Mouse (Mus musculus): Measurements from ENCODE around the gene Ksr2. TPM values are rescaled to one million over a fixed set of nuclear protein-coding genes. Genes with fewer than 3 reads are reported as not detected.
"Not testable (repeated sequence)": the region's sequence is repeated elsewhere in the genome, so short reads cannot be mapped to it uniquely, and the experiment has no call there.

Gene Ksr2
- total and polyA plus RNA-seq, 3 experiments = 0.05 TPM; not detected in 2

DNA sequence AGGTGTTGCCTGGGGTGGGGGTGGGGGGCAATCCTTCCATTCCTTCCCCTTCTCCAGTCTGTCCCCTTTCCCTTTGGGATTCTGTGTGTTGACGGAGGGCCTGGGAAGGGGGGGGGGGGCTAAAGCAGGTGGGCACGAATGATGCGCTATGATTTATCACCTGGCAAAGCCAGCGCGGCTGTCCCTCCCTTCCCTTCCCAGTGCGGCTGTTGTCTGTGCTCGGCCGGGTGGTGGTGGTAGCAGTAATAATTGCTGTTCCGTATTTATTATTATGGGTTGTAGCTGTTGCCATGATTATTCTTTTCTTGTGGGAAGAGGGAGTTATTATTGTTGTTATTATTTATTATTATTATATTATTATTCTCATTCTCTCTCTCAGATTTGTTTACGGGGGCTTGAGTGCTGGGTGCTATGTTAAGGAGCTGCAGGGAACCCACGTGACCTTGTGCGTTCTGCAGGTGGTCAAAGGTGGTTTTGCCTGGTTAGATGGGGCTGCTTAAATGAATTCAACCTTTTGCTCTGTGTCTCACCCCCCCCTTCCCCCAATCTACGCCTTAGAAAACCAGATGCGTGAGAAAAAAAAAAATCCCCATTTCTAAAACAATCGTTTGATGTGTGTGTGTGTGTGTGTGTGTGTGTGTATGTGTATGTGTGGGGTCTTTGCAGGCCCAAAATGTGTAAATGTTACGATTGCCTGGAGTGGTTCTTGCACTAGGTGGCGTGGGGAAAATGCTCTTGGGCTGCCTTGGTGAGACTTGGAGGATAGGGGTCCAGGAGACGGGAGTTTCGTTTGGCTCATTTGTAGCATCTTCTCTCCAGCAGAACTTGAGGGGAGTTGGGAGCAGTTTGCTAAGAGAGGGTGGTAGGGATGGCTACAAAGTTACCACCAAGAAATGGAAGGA, 1.5 kb downstream of the Ksr2 start:
- Histone ChIP-seq H3K36me3 (replicated peaks) (no peaks in the 10 kb centered on the region), H3K9me3 (replicated peaks) (peaks cover 9% of the 10 kb centered on the region), H3K4me3 (ENCODE audit: low read depth, low read length) (no peak overlapping the region), H3K4me1 (ENCODE audit: insufficient read depth, low read depth, low read length) (no peaks in the 10 kb centered on the region), H3K27me3 (ENCODE audit: insufficient read depth, low read length) (no peaks in the 10 kb centered on the region)
- DNase-seq (ENCODE audit: low spot score) (no peak), ATAC-seq (ENCODE audit: extremely low read depth, insufficient number of reproducible peaks, low FRiP score, poor library complexity, severe bottlenecking) (no peak)
- no peak for TF ChIP-seq POLR2AphosphoS5 (IDR thresholded peaks at IDR 0.05; ENCODE audit: insufficient replicate concordance, low read depth, low read length)
- no peak for TF ChIP-seq GATA1 (IDR thresholded peaks at IDR 0.05; ENCODE audit: borderline replicate concordance, low read length)
- no peak for TF ChIP-seq TAL1 (conservative IDR thresholded peaks at IDR 0.05; ENCODE audit: low read depth, low read length)
- no peak for TF ChIP-seq CTCF (IDR thresholded peaks at IDR 0.05; ENCODE audit: low read depth, low read length)
- TF ChIP-seq GATA2 (IDR thresholded peaks at IDR 0.05; ENCODE audit: borderline replicate concordance, low read depth, low read length) = no peak

DNA sequence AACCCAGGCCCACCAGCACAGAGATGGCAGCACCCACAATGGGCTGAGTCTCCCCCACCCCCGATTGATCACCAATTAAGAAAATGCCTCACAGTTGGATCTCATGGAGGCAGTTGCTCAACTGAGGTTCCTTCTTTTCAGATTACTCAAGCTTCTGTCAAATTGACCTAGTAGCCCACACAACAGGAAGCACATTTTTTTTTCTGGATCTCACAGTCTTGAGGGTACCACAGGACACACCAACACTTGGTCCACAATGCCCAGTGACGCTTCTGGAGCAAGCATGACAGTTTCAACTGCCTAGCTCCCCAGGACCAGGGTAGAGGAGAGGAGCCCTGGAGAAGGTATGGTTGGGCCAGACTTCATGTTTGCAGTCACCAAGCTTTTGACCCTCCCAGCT, 3.6 kb downstream of the Ksr2 start:
- ATAC-seq (ENCODE audit: extremely low read depth, insufficient number of reproducible peaks, low FRiP score, poor library complexity, severe bottlenecking) (no peak), DNase-seq (ENCODE audit: low spot score) (no peak)
- no peaks in the 10 kb centered on the region for H3K4me1 ChIP-seq (ENCODE audit: insufficient read depth, low read depth, low read length)
- H3K4me3 ChIP-seq (ENCODE audit: low read depth, low read length) = no peak overlapping the region
- TF ChIP-seq GATA2 (IDR thresholded peaks at IDR 0.05; ENCODE audit: borderline replicate concordance, low read depth, low read length) = no peak
- TF ChIP-seq TAL1 (conservative IDR thresholded peaks at IDR 0.05; ENCODE audit: low read depth, low read length) = no peak
- TF ChIP-seq POLR2AphosphoS5 (IDR thresholded peaks at IDR 0.05; ENCODE audit: insufficient replicate concordance, low read depth, low read length) = no peak
- TF ChIP-seq CTCF (IDR thresholded peaks at IDR 0.05; ENCODE audit: low read depth, low read length) = no peak
- no peak for TF ChIP-seq GATA1 (IDR thresholded peaks at IDR 0.05; ENCODE audit: borderline replicate concordance, low read length)
- H3K9me3 ChIP-seq (replicated peaks) = peaks cover 17% of the 10 kb centered on the region
- H3K36me3 ChIP-seq (replicated peaks) = no peaks in the 10 kb centered on the region
- no peaks in the 10 kb centered on the region for H3K27me3 ChIP-seq (ENCODE audit: insufficient read depth, low read length)

DNA sequence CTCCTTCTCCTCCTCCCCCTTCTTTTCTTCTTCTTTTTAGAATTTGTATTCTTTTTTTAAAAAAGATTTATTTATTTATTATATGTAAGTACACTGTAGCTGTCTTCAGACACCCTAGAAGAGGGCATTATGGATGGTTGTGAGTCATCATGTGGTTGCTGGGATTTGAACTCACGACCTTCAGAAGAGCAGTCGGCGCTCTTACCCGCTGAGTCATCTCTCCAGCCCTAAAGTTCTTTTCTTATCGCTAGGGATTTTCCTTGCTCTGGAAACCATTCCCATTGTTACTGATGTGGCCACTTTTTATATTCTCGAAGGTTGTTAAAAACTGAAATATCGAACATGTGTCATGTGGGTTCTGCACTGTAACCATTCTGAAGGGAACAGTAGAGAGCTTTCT, 19.7 kb downstream of the Ksr2 start:
- not testable (repeated sequence) for H3K4me3 ChIP-seq (ENCODE audit: low read depth, low read length); H3K4me1 ChIP-seq (ENCODE audit: insufficient read depth, low read depth, low read length); ATAC-seq (ENCODE audit: extremely low read depth, insufficient number of reproducible peaks, low FRiP score, poor library complexity, severe bottlenecking); H3K36me3 ChIP-seq (replicated peaks); DNase-seq (ENCODE audit: low spot score); H3K27me3 ChIP-seq (ENCODE audit: insufficient read depth, low read length)
- H3K9me3 ChIP-seq (replicated peaks) = peaks cover 31% of the 10 kb centered on the region

DNA sequence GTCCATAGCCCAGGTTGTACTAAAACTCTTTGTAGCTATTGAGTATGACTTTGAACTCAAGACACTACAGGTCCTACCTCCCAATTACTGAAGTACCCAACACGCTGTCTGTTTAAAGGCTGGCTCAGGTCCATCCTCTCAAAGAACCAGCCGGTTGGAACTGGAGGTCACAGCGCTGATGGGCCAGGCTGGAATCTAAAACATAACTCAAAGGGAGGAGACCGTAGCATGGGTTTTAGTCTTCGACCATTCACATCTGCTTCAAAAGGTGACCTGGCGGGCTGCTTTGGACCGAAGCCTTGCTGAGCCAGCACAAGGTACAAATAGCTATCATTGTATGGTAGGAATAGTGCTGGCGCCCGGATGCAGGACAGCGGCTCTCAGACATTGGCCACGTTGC, 26.5 kb downstream of the Ksr2 start:
- Histone ChIP-seq H3K36me3 (replicated peaks) (no peaks in the 10 kb centered on the region), H3K4me1 (ENCODE audit: insufficient read depth, low read depth, low read length) (no peaks in the 10 kb centered on the region), H3K4me3 (ENCODE audit: low read depth, low read length) (no peak overlapping the region), H3K9me3 (replicated peaks) (peaks cover 63% of the 10 kb centered on the region), H3K27me3 (ENCODE audit: insufficient read depth, low read length) (no peaks in the 10 kb centered on the region)
- ATAC-seq (ENCODE audit: extremely low read depth, insufficient number of reproducible peaks, low FRiP score, poor library complexity, severe bottlenecking) (no peak), DNase-seq (ENCODE audit: low spot score) (no peak)
- no peak for TF ChIP-seq TAL1 (conservative IDR thresholded peaks at IDR 0.05; ENCODE audit: low read depth, low read length)
- no peak for TF ChIP-seq CTCF (IDR thresholded peaks at IDR 0.05; ENCODE audit: low read depth, low read length)
- no peak for TF ChIP-seq GATA1 (IDR thresholded peaks at IDR 0.05; ENCODE audit: borderline replicate concordance, low read length)
- TF ChIP-seq GATA2 (IDR thresholded peaks at IDR 0.05; ENCODE audit: borderline replicate concordance, low read depth, low read length) = no peak
- TF ChIP-seq POLR2AphosphoS5 (IDR thresholded peaks at IDR 0.05; ENCODE audit: insufficient replicate concordance, low read depth, low read length) = no peak

DNA sequence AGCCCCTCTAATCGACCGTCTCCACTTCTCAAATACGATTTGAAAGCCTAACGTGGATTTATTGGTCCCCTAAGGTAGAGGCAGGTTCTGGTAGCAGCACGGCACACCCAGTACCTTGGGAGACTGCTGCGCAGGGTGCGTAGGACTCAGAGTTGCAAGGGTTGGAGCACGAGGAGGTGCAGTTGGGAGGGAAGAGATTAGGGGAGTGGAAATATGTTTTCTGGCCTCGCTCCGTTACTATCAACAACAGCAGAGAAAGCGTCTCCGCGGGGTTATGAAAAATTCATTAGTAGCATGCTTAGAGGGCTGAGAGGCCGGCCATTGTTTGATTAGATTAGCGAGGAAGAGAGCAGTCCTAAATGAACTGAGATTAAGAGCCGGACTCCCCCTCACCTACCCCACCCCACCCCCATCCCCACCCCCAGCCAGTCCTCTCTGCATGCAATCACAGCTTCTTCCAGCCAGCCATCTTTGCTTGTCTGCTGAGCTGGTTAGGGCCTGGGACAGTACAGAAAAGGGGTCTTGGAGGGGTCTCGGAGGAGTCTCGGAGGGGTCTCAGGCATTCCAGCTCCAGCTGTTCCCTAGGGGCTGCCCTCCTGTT, 27.5 kb downstream of the Ksr2 start:
- H3K4me1 ChIP-seq (ENCODE audit: insufficient read depth, low read depth, low read length) = no peaks in the 10 kb centered on the region
- DNase-seq (ENCODE audit: low spot score) (no peak), ATAC-seq (ENCODE audit: extremely low read depth, insufficient number of reproducible peaks, low FRiP score, poor library complexity, severe bottlenecking) (no peak)
- no peaks in the 10 kb centered on the region for H3K27me3 ChIP-seq (ENCODE audit: insufficient read depth, low read length)
- no peak overlapping the region for H3K4me3 ChIP-seq (ENCODE audit: low read depth, low read length)
- peaks cover 64% of the 10 kb centered on the region for H3K9me3 ChIP-seq (replicated peaks)
- H3K36me3 ChIP-seq (replicated peaks) = no peaks in the 10 kb centered on the region
- no peak for TF ChIP-seq GATA1 (IDR thresholded peaks at IDR 0.05; ENCODE audit: borderline replicate concordance, low read length)

DNA sequence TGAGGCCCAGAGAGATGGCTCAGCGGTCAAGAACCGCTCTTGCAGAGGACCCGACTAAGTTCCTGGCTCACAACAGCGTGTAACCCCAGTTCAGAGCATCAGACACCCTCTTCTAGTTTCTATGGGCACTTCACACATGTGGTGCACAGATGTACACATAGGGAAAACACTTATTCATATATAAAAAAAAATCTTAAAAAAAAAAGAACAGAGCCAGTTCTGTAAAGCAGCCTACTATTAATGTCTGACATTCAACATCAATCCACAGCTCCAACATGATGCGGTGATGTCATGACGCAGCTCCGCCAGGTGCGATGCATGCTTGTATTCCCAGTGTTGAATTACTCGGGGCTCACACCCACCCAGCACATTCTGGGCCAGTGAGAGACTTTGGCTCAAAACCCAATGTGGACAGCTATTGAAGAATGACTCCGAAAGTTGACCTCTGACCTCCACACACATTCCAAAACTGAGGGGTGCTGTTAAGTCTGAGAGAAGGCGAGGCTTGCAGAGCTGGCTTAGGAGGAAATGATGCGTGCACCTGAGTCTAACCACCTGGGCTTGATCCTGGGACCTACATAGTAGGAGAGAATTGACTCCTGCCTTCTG, 28.5 kb downstream of the Ksr2 start:
- H3K36me3 ChIP-seq (replicated peaks) = no peaks in the 10 kb centered on the region
- TF ChIP-seq TAL1 (conservative IDR thresholded peaks at IDR 0.05; ENCODE audit: low read depth, low read length) (no peak), POLR2AphosphoS5 (IDR thresholded peaks at IDR 0.05; ENCODE audit: insufficient replicate concordance, low read depth, low read length) (no peak), GATA1 (IDR thresholded peaks at IDR 0.05; ENCODE audit: borderline replicate concordance, low read length) (no peak), CTCF (IDR thresholded peaks at IDR 0.05; ENCODE audit: low read depth, low read length) (no peak), GATA2 (IDR thresholded peaks at IDR 0.05; ENCODE audit: borderline replicate concordance, low read depth, low read length) (no peak)
- no peak for DNase-seq (ENCODE audit: low spot score)
- peaks cover 62% of the 10 kb centered on the region for H3K9me3 ChIP-seq (replicated peaks)
- ATAC-seq (ENCODE audit: extremely low read depth, insufficient number of reproducible peaks, low FRiP score, poor library complexity, severe bottlenecking) = no peak
- no peaks in the 10 kb centered on the region for H3K4me1 ChIP-seq (ENCODE audit: insufficient read depth, low read depth, low read length)
- H3K27me3 ChIP-seq (ENCODE audit: insufficient read depth, low read length) = no peaks in the 10 kb centered on the region
- H3K4me3 ChIP-seq (ENCODE audit: low read depth, low read length) = no peak overlapping the region

Data from G1E (cell line).